Comparison of ENCODE assay signal across 26 mouse cellular contexts in the genomic region with DNA sequence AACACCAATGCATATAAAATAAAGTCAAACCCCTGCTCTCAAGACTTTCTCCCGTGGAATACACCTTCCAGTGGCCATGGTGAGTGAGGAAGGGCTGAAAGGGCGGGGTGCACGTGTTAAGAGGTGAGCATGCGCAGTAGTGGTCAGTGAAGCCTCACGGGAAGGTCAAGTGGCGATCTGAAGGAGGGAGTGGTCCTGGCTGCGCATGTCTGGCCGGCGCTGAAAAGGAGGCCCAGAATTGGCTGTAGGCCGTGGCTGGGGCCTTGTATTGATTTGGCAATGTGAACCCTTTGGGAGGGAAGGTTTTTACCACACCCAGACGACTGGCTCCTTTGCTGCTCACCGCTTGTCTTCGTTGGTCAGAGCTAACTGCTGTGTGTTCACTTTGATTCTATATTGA. TPM values are rescaled to one million over a fixed set of nuclear protein-coding genes. Genes with fewer than 3 reads are reported as not detected.
A peak's percentile ranks its signal among the peaks of the same experiment; 100 is the strongest.
DNase-seq lines count a peak whose midpoint lies in the region; TF ChIP-seq lines count a peak whose summit lies in the region.
"Had no signal": no experiment of that assay in that cellular context is flagged by ENCODE, and none has a peak within 500 bp of the region (broad histone marks: within the 10 kb centered on the region; RNA-seq: fewer than 3 reads in every experiment).

No protein-coding gene starts in this region.

- H3K27me3 ChIP-seq in liver, adult 2 months (ENCODE audit: control insufficient read depth, insufficient read depth, low read length): no peaks in the 10 kb centered on the region
- H3K27me3 ChIP-seq in forebrain, embryonic 10.5 days (ENCODE audit: poor library complexity, severe bottlenecking): no peaks in the 10 kb centered on the region
- H3K27me3 ChIP-seq: heart, embryonic 12.5 days; hindbrain, embryonic 12.5 days; kidney, embryonic 15.5 days; limb, embryonic 15.5 days; Patski; stomach, embryonic 15.5 days had no signal

- no peaks in the 10 kb centered on the region for H3K9me3 ChIP-seq in forebrain, embryonic 10.5 days
- H3K9me3 ChIP-seq: G1E; heart, embryonic 12.5 days; hindbrain, embryonic 12.5 days; kidney, embryonic 15.5 days; limb, embryonic 15.5 days; stomach, embryonic 15.5 days had no signal

- H3K4me3 ChIP-seq in liver, adult 2 months (ENCODE audit: insufficient read depth, low read depth, low read length): no peak overlapping the region
- H3K4me3 ChIP-seq in brown adipose tissue, adult 24 weeks (ENCODE audit: insufficient read depth, low read depth, low read length): no peak overlapping the region
- no peak overlapping the region for H3K4me3 ChIP-seq in forebrain, embryonic 10.5 days
- H3K4me3 ChIP-seq: heart, embryonic 12.5 days; hindbrain, embryonic 12.5 days; kidney, embryonic 15.5 days; left cerebral cortex, adult 2 months; limb, embryonic 15.5 days; stomach, embryonic 15.5 days had no signal

- H3K9ac ChIP-seq in liver, adult 2 months (ENCODE audit: low read depth, low read length): no peak overlapping the region
- H3K9ac ChIP-seq: forebrain, postnatal 0 days; heart, embryonic 12.5 days; hindbrain, embryonic 12.5 days; kidney, embryonic 15.5 days; limb, embryonic 15.5 days; stomach, embryonic 15.5 days had no signal

- WGBS in liver, adult 2 months: 93% methylated on average over 13 of the region's 13 CpGs
- WGBS in forebrain, embryonic 10.5 days: 97% methylated on average over 13 of the region's 13 CpGs

- H3K36me3 ChIP-seq in liver, adult 2 months (ENCODE audit: control insufficient read depth, insufficient read depth, low read length): no peaks in the 10 kb centered on the region
- 0 out of 2 replicates have a peak, but pooled peaks cover 10% of the 10 kb centered on the region for H3K36me3 ChIP-seq in forebrain, embryonic 10.5 days (replicated peaks)
- H3K36me3 ChIP-seq: stomach, embryonic 15.5 days had no signal

- DNase-seq in adrenal gland, postnatal 10 days: peak; percentile 46
- no peak for DNase-seq in adrenal gland, adult 18-20 months (ENCODE audit: low spot score in 2 of 2)
- DNase-seq in liver, adult 2 months (ENCODE audit: extremely low read depth, low read depth, low spot score): peak; percentile 23
- no peak for DNase-seq in liver
- DNase-seq in gastrocnemius, postnatal 36 days: peak; percentile 59 to 64
- no peak for DNase-seq in forebrain, embryonic 10.5 days (ENCODE audit: extremely low spot score, low spot score)
- no peak for DNase-seq in layer of hippocampus, adult 9-11 months
- DNase-seq: cerebellum, adult 18-20 months; cerebellum, postnatal 14 days; forebrain, postnatal 0 days; heart, postnatal 10 days; kidney, adult 11 months; kidney, postnatal 36 days; left cerebral cortex, postnatal 4 days; right cerebral cortex, adult 18-20 months; right cerebral cortex, postnatal 4 days had no signal

- no peak for TF ChIP-seq POLR2A in liver, adult 2 months (IDR thresholded peaks at IDR 0.05; ENCODE audit: extremely low read depth, insufficient read depth, low read length)

- peaks cover 2% of the 10 kb centered on the region for H3K4me1 ChIP-seq in liver, adult 2 months (ENCODE audit: control insufficient read depth, insufficient read depth, low read length)
- H3K4me1 ChIP-seq in brown adipose tissue, adult 24 weeks (ENCODE audit: control insufficient read depth, insufficient read depth, insufficient read length, low read length): peaks cover 19% of the 10 kb centered on the region
- peaks cover 18% of the 10 kb centered on the region for H3K4me1 ChIP-seq in forebrain, embryonic 10.5 days

- intact Hi-C loops in gastrocnemius, postnatal 36 days (cut with DNase I): no loop called here

- no peak overlapping the region for H3K27ac ChIP-seq in liver, adult 2 months (replicated peaks; ENCODE audit: insufficient read depth, low read depth, low read length)
- peak overlapping the region; percentile 22 for H3K27ac ChIP-seq in brown adipose tissue, adult 24 weeks (replicated peaks; ENCODE audit: low read depth, low read length)
- no peak overlapping the region for H3K27ac ChIP-seq in forebrain, embryonic 10.5 days
- H3K27ac ChIP-seq: hindbrain, embryonic 12.5 days; kidney, embryonic 15.5 days; left cerebral cortex, adult 2 months; limb, embryonic 15.5 days; macrophage; stomach, embryonic 15.5 days had no signal

- no peak for TF ChIP-seq CTCF in liver, adult 2 months (IDR thresholded peaks at IDR 0.05; ENCODE audit: low read depth, low read length)

- H3K79me2 ChIP-seq in liver, adult 2 months (ENCODE audit: control insufficient read depth, insufficient read depth, low read length): peaks cover 40% of the 10 kb centered on the region; the same call in 1 of the 2 replicates

RNA-seq across cellular contexts. Expression of gene Snx9, which starts 12.8 kb away (rescaled TPM):
- 10 to 100 TPM; 48.3 to 51.7 TPM for total RNA-seq in adrenal gland, postnatal 10 days (2021)
- total RNA-seq in adrenal gland, adult 18-20 months (2021): 10 to 100 TPM; 45.3 TPM
- total RNA-seq in liver, adult 2 months (2014; rRNA removed): 26.8 and 30.5 TPM in 2 replicates
- 19.7 and 22.2 TPM in 2 replicates for polyA plus RNA-seq in liver, adult 2 months (2012; rRNA removed)
- polyA plus RNA-seq in brown adipose tissue, adult 24 weeks (2012; ENCODE audit: insufficient read depth, insufficient read length, missing spikeins): 45.2 and 49.4 TPM in 2 replicates
- total RNA-seq in gastrocnemius, postnatal 36 days (2021): 10 to 100 TPM; 21.4 to 22.6 TPM
- polyA plus RNA-seq in forebrain, embryonic 10.5 days (2016; fragmentation: Nextera tagmentation; extraction: Ambion mirVana): 12.9 and 14.8 TPM in 2 replicates

Comparison
In these comparisons a context has a peak if more than half of its experiments do, and no peak if none do; other contexts are left out.
1. DNase-seq: peak in adrenal gland, postnatal 10 days (single experiment), liver, adult 2 months (single experiment) and gastrocnemius, postnatal 36 days (2 of 2); none in adrenal gland, adult 18-20 months (0 of 2), liver (single experiment), forebrain, embryonic 10.5 days (single experiment) and layer of hippocampus, adult 9-11 months (single experiment).